Mouse (Mus musculus) forebrain, embryonic 11.5 days (tissue): ENCODE data around the gene BC049715. TPM values are rescaled to one million over a fixed set of nuclear protein-coding genes. Genes with fewer than 3 reads are reported as not detected.

ENCODE experiments used
- ATAC-seq: fragments of 200-750 bp; cut with Nextera tagmentation; replicated peaks from 2 replicates; pipeline ENCODE4 v1.8.0; 2017; ENCODE audit warnings: moderate TSS enrichment; ENCODE audit not compliant: low FRiP score
- DNase-seq: peaks from one replicate; pipeline ENCODE4 v3.0.0-alpha.2; 2017; ENCODE audit warnings: low spot score
- H3K27ac ChIP-seq: fragments of 300-500 bp; sonication (generic); 2 replicates; pipeline ENCODE4 v1.5.1; 2014; ENCODE audit warnings: low read depth, low read length
- H3K27me3 ChIP-seq: fragments of 300-500 bp; sonication (generic); 2 replicates; pipeline ENCODE4 v1.6.1; 2014; ENCODE audit warnings: mild to moderate bottlenecking, low read length, mixed read lengths; ENCODE audit not compliant: control insufficient read depth, insufficient read depth
- H3K36me3 ChIP-seq: fragments of 300-500 bp; sonication (generic); 2 replicates; pipeline ENCODE4 v1.6.1; 2014; ENCODE audit warnings: mild to moderate bottlenecking, low read length, moderate library complexity, mixed read lengths; ENCODE audit not compliant: control insufficient read depth, insufficient read depth
- H3K4me1 ChIP-seq: fragments of 300-500 bp; sonication (generic); replicated peaks from 2 replicates; pipeline ENCODE4 v1.6.1; 2014; ENCODE audit warnings: low read length, mixed read lengths; ENCODE audit not compliant: control insufficient read depth, insufficient read depth
- H3K4me2 ChIP-seq: fragments of 300-500 bp; sonication (generic); 2 replicates; pipeline ENCODE4 v1.6.1; 2014; ENCODE audit warnings: low read depth, mild to moderate bottlenecking, low read length, moderate library complexity, mixed read lengths; ENCODE audit not compliant: severe bottlenecking
- H3K4me3 ChIP-seq: fragments of 300-500 bp; sonication (generic); 2 replicates; pipeline ENCODE4 v1.5.1; 2014; ENCODE audit warnings: low read depth, low read length
- H3K9ac ChIP-seq: fragments of 300-500 bp; sonication (generic); 2 replicates; pipeline ENCODE4 v1.6.1; 2014; ENCODE audit warnings: low read length
- H3K9me3 ChIP-seq: fragments of 300-500 bp; sonication (generic); 2 replicates; pipeline ENCODE4 v1.6.1; 2016; ENCODE audit warnings: low read length, mixed read lengths; ENCODE audit not compliant: control insufficient read depth
- WGBS: fragments of 180-500 bp; shearing (Covaris S2); extraction: QIAGEN DNeasy Blood & Tissue Kit; methylation state at CpG from one replicate; pipeline ENCODE4 v1.1.7; 2014; 5-methylcytosine and 5-hydroxymethylcytosine counted together
- polyA plus RNA-seq: library from polyadenylated mRNA; unstranded; fragments of >200 nt; fragmentation: Nextera tagmentation; extraction: Ambion mirVana; gene quantifications from 2 replicates; pipeline ENCODE4 v1.2.1, GENCODE M21; 2014

BC049715 gene
- polyA plus RNA-seq, 1 experiment from 2014 or later, result 2.0 TPM

DNA sequence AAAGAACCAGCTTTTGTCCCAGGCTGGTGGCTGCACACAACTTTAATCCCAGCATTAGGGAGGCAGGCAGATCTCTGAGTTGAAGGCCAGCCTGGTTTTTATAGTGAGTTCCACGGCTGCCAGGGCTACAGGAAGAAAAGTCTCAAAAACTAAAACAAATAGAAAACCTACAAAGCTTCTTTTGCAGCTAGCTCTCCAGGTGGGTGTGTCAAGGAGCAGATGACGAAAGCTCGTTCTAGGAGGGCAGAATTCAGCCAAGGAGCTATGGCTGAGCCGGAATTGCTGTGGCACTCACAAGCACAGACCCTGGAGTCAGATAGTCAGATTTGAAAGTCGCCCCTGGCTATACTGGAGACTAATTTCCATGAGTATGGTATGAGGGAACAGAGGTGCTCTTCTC lies 20.6 kb upstream of the BC049715 start:
- peaks cover 7% of the 10 kb centered on the region for H3K4me1 ChIP-seq
- no peak overlapping the region for H3K9ac ChIP-seq
- WGBS, result 72% methylated on average over 5 of the region's 5 CpGs
- no peak overlapping the region for H3K27ac ChIP-seq
- ATAC-seq (no peak), DNase-seq (no peak)
- H3K4me3 ChIP-seq, result no peak overlapping the region
- H3K9me3 ChIP-seq, result no peaks in the 10 kb centered on the region
- no peak overlapping the region; the same call in 1 of the 2 replicates for H3K4me2 ChIP-seq
- no peaks in the 10 kb centered on the region; the same call in 1 of the 2 replicates for H3K36me3 ChIP-seq
- no peaks in the 10 kb centered on the region for H3K27me3 ChIP-seq

DNA sequence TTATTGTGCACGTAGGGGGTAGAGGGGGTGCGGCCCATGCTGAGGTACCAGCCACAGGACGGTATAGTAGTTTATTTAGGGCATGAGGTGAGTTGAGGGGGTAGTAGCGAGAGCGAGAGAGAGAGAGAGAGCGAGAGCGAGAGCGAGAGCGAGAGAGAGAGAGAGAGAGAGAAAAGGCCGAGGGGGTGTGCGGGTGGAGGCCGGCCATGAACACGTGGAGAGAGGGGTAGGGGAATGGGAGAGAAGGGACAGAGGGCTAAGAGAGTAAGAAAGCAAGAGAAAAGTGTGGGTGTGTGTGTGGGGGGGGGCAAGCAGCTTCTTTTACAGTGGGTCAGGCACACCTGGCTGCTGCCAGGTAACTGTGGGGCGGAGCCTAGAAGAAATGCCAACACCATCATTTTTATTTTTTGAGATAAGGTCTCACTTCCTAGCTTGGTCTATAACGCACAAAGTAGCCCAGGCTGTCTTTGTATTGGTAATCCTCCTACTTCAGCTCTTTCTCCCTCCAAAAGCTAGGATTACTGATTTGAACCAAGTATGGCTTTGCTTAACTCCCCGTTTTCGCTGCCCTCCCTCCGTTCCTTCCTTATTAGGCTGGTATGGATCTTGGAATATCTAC lies 19.9 kb upstream of the BC049715 start:
- Histone ChIP-seq H3K9me3 (no peaks in the 10 kb centered on the region), H3K4me2 (peak overlapping the region; percentile 85), H3K27ac (no peak overlapping the region), H3K9ac (peak overlapping the region; percentile 16; the same call in 1 of the 2 replicates), H3K4me3 (peak overlapping the region; percentile 73), H3K36me3 (no peaks in the 10 kb centered on the region; the same call in 1 of the 2 replicates), H3K27me3 (no peaks in the 10 kb centered on the region), H3K4me1 (peaks cover 7% of the 10 kb centered on the region)
- DNase-seq (no peak), ATAC-seq (peak; percentile 0; the same call in 1 of the 2 replicates)
- 29% methylated on average over 18 of the region's 18 CpGs for WGBS

- ATAC-seq (peak; percentile 86), DNase-seq (peak; percentile 97)
- peaks cover 7% of the 10 kb centered on the region for H3K4me1 ChIP-seq
- no peaks in the 10 kb centered on the region for H3K27me3 ChIP-seq
- WGBS, result 0% methylated on average over 34 of the region's 34 CpGs
- H3K9me3 ChIP-seq, result no peaks in the 10 kb centered on the region
- H3K4me3 ChIP-seq, result peak within 1 kb of the TSS; percentile 73
- no peak within 1 kb of the TSS for H3K27ac ChIP-seq
- no peaks in the 10 kb centered on the region; the same call in 1 of the 2 replicates for H3K36me3 ChIP-seq
- H3K9ac ChIP-seq, result peak within 1 kb of the TSS; percentile 65
- peak within 1 kb of the TSS; percentile 85 for H3K4me2 ChIP-seq
These were observed 19.4 kb upstream of the BC049715 start, which contains the start of gene H2afj for GRCm38 (mm10) chr6:136808014-136808417. Gene H2afj, plus strand, starts transcription at chr6:136808244.

- ATAC-seq, result peak; percentile 8
- Histone ChIP-seq H3K4me2 (peak overlapping the region; percentile 85), H3K4me3 (peak overlapping the region; percentile 73), H3K9me3 (no peaks in the 10 kb centered on the region), H3K4me1 (peaks cover 7% of the 10 kb centered on the region), H3K27ac (no peak overlapping the region), H3K9ac (peak overlapping the region; percentile 65), H3K36me3 (no peaks in the 10 kb centered on the region; the same call in 1 of the 2 replicates), H3K27me3 (no peaks in the 10 kb centered on the region)
- peak; percentile 62 for DNase-seq
- under 1% methylated on average over 28 of the region's 28 CpGs for WGBS
These were observed 18.8 kb upstream of the BC049715 start for GRCm38 (mm10) chr6:136808631-136809046.

DNA sequence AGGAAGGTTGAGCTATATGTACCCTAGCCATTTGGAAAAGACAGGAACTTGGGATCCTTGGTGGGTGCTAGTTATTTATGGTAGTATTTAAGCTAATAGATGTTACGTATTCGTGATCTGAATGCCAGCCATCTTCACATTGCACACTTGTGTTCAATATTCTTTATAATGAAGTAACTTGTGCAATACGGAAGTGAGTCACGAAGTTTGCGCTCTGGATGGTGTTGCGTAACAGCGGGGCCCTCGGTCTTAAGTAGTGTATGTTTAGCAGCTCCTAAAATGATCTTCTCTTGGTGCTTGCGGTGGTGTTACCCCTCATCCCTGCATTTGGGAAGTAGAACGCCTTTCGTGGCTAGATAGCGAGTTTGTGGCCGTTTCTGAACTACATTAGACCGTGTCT lies 18.3 kb upstream of the BC049715 start:
- no peaks in the 10 kb centered on the region for H3K27me3 ChIP-seq
- no peak for ATAC-seq
- DNase-seq, result no peak
- WGBS, result 36% methylated on average over 14 of the region's 14 CpGs
- peaks cover 7% of the 10 kb centered on the region for H3K4me1 ChIP-seq
- H3K9me3 ChIP-seq, result no peaks in the 10 kb centered on the region
- no peak overlapping the region for H3K27ac ChIP-seq
- peak overlapping the region; percentile 73 for H3K4me3 ChIP-seq
- peak overlapping the region; percentile 65 for H3K9ac ChIP-seq
- H3K36me3 ChIP-seq, result no peaks in the 10 kb centered on the region; the same call in 1 of the 2 replicates
- peak overlapping the region; percentile 85 for H3K4me2 ChIP-seq

GRCm38 (mm10) chr6:136809673-136810072 lies 17.8 kb upstream of the BC049715 start:
- WGBS, result 83% methylated on average over 13 of the region's 13 CpGs
- H3K27ac ChIP-seq, result no peak overlapping the region

GRCm38 (mm10) chr6:136811196-136811595 lies 16.2 kb upstream of the BC049715 start:
- Histone ChIP-seq H3K27me3 (no peaks in the 10 kb centered on the region), H3K4me1 (peaks cover 7% of the 10 kb centered on the region), H3K9ac (no peak overlapping the region), H3K4me3 (no peak overlapping the region), H3K4me2 (no peak overlapping the region), H3K36me3 (peaks cover 11% of the 10 kb centered on the region), H3K27ac (no peak overlapping the region), H3K9me3 (no peaks in the 10 kb centered on the region)
- no peak for ATAC-seq
- no peak for DNase-seq
- WGBS, result 91% methylated on average over 10 of the region's 10 CpGs

More at GRCm38 (mm10) chr6:136809673-136810072, 17.8 kb upstream of the BC049715 start:
- Histone ChIP-seq H3K9me3 (no peaks in the 10 kb centered on the region), H3K4me3 (no peak overlapping the region), H3K9ac (no peak overlapping the region), H3K4me2 (peak overlapping the region; percentile 85; the same call in 1 of the 2 replicates), H3K27me3 (no peaks in the 10 kb centered on the region), H3K4me1 (peaks cover 7% of the 10 kb centered on the region), H3K36me3 (peaks cover 3% of the 10 kb centered on the region; the same call in 1 of the 2 replicates)
- DNase-seq, result no peak
- no peak for ATAC-seq

DNA sequence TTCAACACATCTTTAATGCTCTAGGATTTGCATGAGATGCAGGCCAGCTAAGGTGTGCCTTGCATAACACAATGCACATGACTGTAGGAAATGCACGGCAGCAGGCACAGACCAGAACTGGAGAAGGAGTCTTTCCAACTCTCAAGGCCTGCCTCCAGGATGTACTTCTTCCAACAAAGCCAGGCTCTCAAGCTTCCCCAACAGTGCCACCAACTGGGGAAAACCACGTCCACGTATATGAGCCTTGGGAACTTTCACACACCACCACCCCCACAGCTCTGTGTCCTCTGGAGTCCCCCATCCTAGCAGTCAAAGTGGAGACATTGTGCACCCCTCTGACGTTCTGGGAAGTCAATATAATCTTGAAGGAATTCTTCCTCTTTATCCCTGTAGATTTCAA lies 14.3 kb upstream of the BC049715 start:
- no peaks in the 10 kb centered on the region for H3K27me3 ChIP-seq
- H3K4me1 ChIP-seq, result peaks cover 7% of the 10 kb centered on the region
- no peak for DNase-seq
- no peak overlapping the region for H3K4me2 ChIP-seq
- no peak overlapping the region for H3K9ac ChIP-seq
- peaks cover 22% of the 10 kb centered on the region for H3K36me3 ChIP-seq
- no peak overlapping the region for H3K4me3 ChIP-seq
- no peak for ATAC-seq
- 53% methylated on average over 4 of the region's 4 CpGs for WGBS
- no peaks in the 10 kb centered on the region for H3K9me3 ChIP-seq
- no peak overlapping the region for H3K27ac ChIP-seq

- WGBS, result 96% methylated on average over 7 of the region's 7 CpGs
- no peak for ATAC-seq
- H3K9me3 ChIP-seq, result no peaks in the 10 kb centered on the region
- H3K27ac ChIP-seq, result no peak overlapping the region
- no peak for DNase-seq
- no peak overlapping the region for H3K4me3 ChIP-seq
- H3K4me1 ChIP-seq, result no peaks in the 10 kb centered on the region
- no peak overlapping the region for H3K4me2 ChIP-seq
- H3K27me3 ChIP-seq, result no peaks in the 10 kb centered on the region
- H3K36me3 ChIP-seq, result peaks cover 33% of the 10 kb centered on the region
- H3K9ac ChIP-seq, result no peak overlapping the region
These were observed 12.0 kb upstream of the BC049715 start for GRCm38 (mm10) chr6:136815381-136815780.
